Mouse (Mus musculus): ENCODE results near the gene Dnajc3. TPM values are rescaled to one million over a fixed set of nuclear protein-coding genes. Genes with fewer than 3 reads are reported as not detected.

Dnajc3 gene
- polyA plus RNA-seq, 1 experiment from 2014 or later: 47.0 TPM

DNA sequence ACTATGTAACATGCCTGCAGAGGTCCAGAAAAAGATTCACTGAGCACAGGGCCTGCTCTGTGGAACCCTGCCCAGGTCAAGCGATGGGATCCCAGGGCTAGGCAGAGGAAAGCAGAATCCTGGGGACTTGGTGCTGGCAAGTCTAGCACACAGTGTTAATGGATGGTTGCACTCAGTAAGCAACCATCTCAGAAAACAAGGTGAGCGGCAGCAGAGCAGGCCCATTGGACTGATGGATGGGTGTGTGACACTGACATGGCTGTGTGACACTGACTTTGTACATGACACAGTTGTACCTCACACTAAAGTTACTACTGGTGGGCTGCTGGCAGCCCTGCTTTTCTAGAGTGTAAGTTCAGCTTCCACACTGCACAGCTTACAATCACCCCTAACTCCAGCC, 71.8 kb downstream of the Dnajc3 start:
- H3K9me3 ChIP-seq (ENCODE audit: control insufficient read depth, low read length): no peaks in the 10 kb centered on the region
- H3K27ac ChIP-seq (ENCODE audit: low read length): no peak overlapping the region
- H3K9ac ChIP-seq (ENCODE audit: low read depth, low read length): no peak overlapping the region
- 0 out of 2 replicates have a peak, but pooled peaks cover 3% of the 10 kb centered on the region for H3K36me3 ChIP-seq (ENCODE audit: control insufficient read depth, insufficient read depth, low read length)
- no peak for ATAC-seq
- H3K4me3 ChIP-seq (ENCODE audit: low read length): no peak overlapping the region
- H3K4me1 ChIP-seq (ENCODE audit: control insufficient read depth, insufficient read depth, low read length): no peaks in the 10 kb centered on the region
- 95% methylated on average over 2 of the region's 2 CpGs for WGBS
- H3K27me3 ChIP-seq (replicated peaks; ENCODE audit: control insufficient read depth, insufficient read depth, low read length): no peaks in the 10 kb centered on the region
- H3K4me2 ChIP-seq (ENCODE audit: low read depth, low read length): no peak overlapping the region

DNA sequence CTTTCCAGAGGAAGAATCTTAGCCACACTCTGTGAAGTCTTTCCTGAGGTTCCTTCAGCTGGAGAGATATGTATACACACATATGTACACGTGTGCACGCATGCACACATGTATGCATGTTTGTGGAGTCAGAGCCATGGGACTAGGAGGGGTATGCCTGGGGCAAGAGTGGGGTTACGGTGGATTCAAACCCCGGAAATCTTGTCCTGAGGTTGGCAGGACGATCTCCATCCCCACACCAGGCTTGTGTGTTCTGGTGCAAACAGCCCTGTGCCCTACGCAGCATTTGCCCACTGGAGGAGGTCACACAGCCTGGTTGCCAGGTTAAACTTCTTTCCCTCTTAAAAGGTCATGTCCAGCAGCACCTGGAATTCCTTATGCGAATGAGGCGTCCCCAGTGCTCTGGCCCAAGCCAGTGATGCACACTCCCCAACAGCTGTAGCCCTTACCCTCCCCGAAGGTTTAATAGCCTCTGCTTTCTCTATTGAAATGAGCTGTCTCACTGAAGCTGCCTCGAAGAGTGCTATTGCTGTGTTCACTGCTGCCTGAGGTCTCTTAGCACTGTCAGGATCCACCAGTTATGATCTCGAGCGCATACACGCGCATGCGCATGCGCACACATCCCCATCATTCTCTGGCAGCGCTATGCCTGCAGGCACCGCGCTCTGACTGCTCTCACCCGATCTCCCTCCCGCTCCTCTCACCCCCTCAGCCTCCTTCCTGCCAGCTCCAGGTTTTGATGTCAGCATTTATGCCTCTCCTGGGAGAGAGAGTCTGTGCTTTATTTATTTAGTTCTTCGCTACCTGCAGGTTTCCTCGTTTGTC, 75.0 kb downstream of the Dnajc3 start:
- H3K4me2 ChIP-seq (ENCODE audit: low read depth, low read length): no peak overlapping the region

DNA sequence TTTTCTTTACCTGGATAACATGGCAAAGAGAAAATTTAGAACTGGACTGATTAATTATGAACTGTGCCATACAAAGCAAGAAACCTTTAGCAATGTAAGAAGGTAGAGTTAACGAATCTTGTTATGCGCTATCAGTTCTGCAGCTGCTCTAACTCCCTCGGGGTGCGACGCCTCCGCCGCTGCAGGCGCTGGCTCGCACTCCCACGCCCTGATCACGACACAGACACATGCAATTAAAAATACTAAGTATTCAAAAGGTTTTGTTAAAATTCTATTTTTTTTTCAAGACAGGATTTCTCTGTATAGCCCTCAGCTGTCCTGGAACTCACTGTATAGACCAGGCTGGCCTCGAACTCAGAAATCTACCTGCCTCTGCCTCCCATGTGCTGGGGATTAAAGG, 75.8 kb downstream of the Dnajc3 start:
- Histone ChIP-seq H3K9ac (ENCODE audit: low read depth, low read length) (no peak overlapping the region), H3K4me1 (ENCODE audit: control insufficient read depth, insufficient read depth, low read length) (no peaks in the 10 kb centered on the region), H3K4me3 (ENCODE audit: low read length) (no peak overlapping the region), H3K4me2 (ENCODE audit: low read depth, low read length) (no peak overlapping the region), H3K36me3 (ENCODE audit: control insufficient read depth, insufficient read depth, low read length) (0 out of 2 replicates have a peak, but pooled peaks cover 3% of the 10 kb centered on the region), H3K27ac (ENCODE audit: low read length) (no peak overlapping the region), H3K9me3 (ENCODE audit: control insufficient read depth, low read length) (no peaks in the 10 kb centered on the region), H3K27me3 (replicated peaks; ENCODE audit: control insufficient read depth, insufficient read depth, low read length) (no peaks in the 10 kb centered on the region)
- 77% methylated on average over 12 of the region's 12 CpGs for WGBS
- ATAC-seq: no peak

More for the DNA sequence above, 75.0 kb downstream of the Dnajc3 start:
- H3K9me3 ChIP-seq (ENCODE audit: control insufficient read depth, low read length): no peaks in the 10 kb centered on the region
- 65% methylated on average over 23 of the region's 23 CpGs for WGBS
- peak; percentile 43 for ATAC-seq
- no peak overlapping the region for H3K27ac ChIP-seq (ENCODE audit: low read length)
- no peaks in the 10 kb centered on the region for H3K4me1 ChIP-seq (ENCODE audit: control insufficient read depth, insufficient read depth, low read length)
- H3K9ac ChIP-seq (ENCODE audit: low read depth, low read length): 0 out of 2 replicates have a peak overlapping the region, but pooled peaks have one; percentile 11
- H3K27me3 ChIP-seq (replicated peaks; ENCODE audit: control insufficient read depth, insufficient read depth, low read length): no peaks in the 10 kb centered on the region
- no peak overlapping the region for H3K4me3 ChIP-seq (ENCODE audit: low read length)
- H3K36me3 ChIP-seq (ENCODE audit: control insufficient read depth, insufficient read depth, low read length): 0 out of 2 replicates have a peak, but pooled peaks cover 3% of the 10 kb centered on the region

DNA sequence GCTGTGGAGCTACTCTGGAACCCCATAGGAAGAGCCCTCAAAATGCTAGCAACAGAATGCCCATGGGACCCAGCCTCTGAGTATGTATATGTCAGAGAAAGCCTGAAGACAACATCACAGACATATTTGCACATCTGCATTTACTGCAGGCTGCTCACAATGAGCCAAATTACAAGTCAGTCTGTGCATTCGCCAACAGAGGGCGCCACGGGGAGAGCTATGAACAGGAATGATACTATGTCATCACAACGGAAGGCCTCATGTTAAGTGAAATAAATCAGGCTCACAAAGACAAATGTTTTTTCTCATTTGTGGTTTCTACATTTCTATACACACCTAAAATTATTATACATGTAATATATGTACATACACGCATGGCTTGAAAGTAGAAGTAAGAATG, 88.1 kb downstream of the Dnajc3 start:
- no peak for ATAC-seq
- 74% methylated on average over 5 of the region's 5 CpGs for WGBS
- H3K36me3 ChIP-seq (ENCODE audit: control insufficient read depth, insufficient read depth, low read length): no peaks in the 10 kb centered on the region

DNA sequence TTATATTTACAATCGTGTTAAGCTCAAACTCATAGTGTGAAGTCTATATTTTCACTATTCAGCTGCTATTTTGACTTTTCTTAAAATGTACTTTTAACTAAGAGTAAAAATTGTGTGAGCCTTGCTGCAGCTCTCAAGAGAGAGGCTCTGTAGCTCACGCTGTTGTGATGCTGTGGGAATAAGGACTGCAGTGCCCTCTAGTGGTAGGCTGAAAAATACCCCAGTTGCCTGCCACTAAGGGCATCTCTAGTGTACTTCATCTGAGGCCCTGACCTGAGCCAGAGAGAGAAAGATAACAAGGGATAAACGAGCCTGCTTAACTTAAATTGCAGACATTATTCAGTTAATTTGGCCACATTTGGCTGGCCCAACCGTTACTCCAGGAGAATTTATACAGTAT, 89.4 kb downstream of the Dnajc3 start:
- Histone ChIP-seq H3K9me3 (ENCODE audit: control insufficient read depth, low read length) (no peaks in the 10 kb centered on the region), H3K36me3 (ENCODE audit: control insufficient read depth, insufficient read depth, low read length) (no peaks in the 10 kb centered on the region), H3K4me2 (ENCODE audit: low read depth, low read length) (no peak overlapping the region), H3K4me3 (ENCODE audit: low read length) (no peak overlapping the region), H3K4me1 (ENCODE audit: control insufficient read depth, insufficient read depth, low read length) (no peaks in the 10 kb centered on the region), H3K27ac (ENCODE audit: low read length) (no peak overlapping the region), H3K27me3 (replicated peaks; ENCODE audit: control insufficient read depth, insufficient read depth, low read length) (no peaks in the 10 kb centered on the region), H3K9ac (ENCODE audit: low read depth, low read length) (no peak overlapping the region)
- peak; percentile 78 for ATAC-seq
- 43% methylated on average over 4 of the region's 4 CpGs for WGBS

More for the DNA sequence above, 88.1 kb downstream of the Dnajc3 start:
- Histone ChIP-seq H3K9ac (ENCODE audit: low read depth, low read length) (no peak overlapping the region), H3K9me3 (ENCODE audit: control insufficient read depth, low read length) (no peaks in the 10 kb centered on the region), H3K4me1 (ENCODE audit: control insufficient read depth, insufficient read depth, low read length) (no peaks in the 10 kb centered on the region), H3K27me3 (replicated peaks; ENCODE audit: control insufficient read depth, insufficient read depth, low read length) (no peaks in the 10 kb centered on the region), H3K27ac (ENCODE audit: low read length) (no peak overlapping the region), H3K4me2 (ENCODE audit: low read depth, low read length) (no peak overlapping the region), H3K4me3 (ENCODE audit: low read length) (no peak overlapping the region)

DNA sequence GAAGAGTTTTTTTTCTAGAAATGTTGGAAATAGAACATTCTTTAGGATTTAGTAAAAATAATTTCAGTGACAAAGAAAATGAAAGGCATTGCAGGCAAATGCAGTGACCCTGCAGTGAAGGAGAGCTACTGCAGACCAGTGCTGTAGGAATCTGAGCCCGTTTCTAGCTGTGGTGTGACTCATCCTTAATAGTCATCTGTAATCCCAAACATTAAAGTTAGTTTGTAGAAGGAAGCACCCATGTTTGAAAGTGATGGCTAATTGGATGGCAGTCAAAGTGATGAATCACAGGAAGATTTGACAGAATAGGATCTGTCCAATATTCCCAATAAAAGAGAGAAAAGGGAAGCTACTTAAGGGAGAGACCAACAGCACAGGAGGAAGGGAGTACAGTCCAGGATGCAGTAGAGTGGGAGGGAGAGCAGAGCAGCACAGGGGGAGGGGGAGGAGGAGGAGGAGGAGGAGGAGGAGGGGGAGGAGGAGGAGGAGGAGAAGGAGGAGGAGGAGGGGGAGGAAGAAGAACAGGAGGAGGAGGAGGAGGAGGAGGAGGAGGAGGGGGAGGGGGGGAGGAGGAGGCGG, 90.0 kb downstream of the Dnajc3 start:
- Histone ChIP-seq H3K27me3 (replicated peaks; ENCODE audit: control insufficient read depth, insufficient read depth, low read length) (no peaks in the 10 kb centered on the region), H3K9ac (ENCODE audit: low read depth, low read length) (no peak overlapping the region), H3K36me3 (ENCODE audit: control insufficient read depth, insufficient read depth, low read length) (no peaks in the 10 kb centered on the region), H3K4me1 (ENCODE audit: control insufficient read depth, insufficient read depth, low read length) (no peaks in the 10 kb centered on the region), H3K4me2 (ENCODE audit: low read depth, low read length) (no peak overlapping the region), H3K9me3 (ENCODE audit: control insufficient read depth, low read length) (no peaks in the 10 kb centered on the region), H3K4me3 (ENCODE audit: low read length) (no peak overlapping the region), H3K27ac (ENCODE audit: low read length) (no peak overlapping the region)
- WGBS: 72% methylated on average over 2 of the region's 2 CpGs
- ATAC-seq: no peak

Other genes starting within 250 kb of the Dnajc3 start
- gene Abcc4, start 231.8 kb upstream of the Dnajc3 start, polyA plus RNA-seq (2015; fragmentation: Nextera tagmentation; extraction: Ambion mirVana): 1.8 and 2.0 TPM in 2 replicates
- 21.1 and 23.1 TPM in 2 replicates for gene Cldn10, start 150.1 kb upstream of the Dnajc3 start, polyA plus RNA-seq (2015; fragmentation: Nextera tagmentation; extraction: Ambion mirVana)
- 5.9 and 6.8 TPM in 2 replicates for gene Dzip1, start 12.5 kb upstream of the Dnajc3 start, polyA plus RNA-seq (2015; fragmentation: Nextera tagmentation; extraction: Ambion mirVana)
- 5.2 and 6.1 TPM in 2 replicates for gene Uggt2, start 161.5 kb downstream of the Dnajc3 start, polyA plus RNA-seq (2015; fragmentation: Nextera tagmentation; extraction: Ambion mirVana)
- not detected in 2 replicates for gene Hs6st3, start 200.4 kb downstream of the Dnajc3 start, polyA plus RNA-seq (2015; fragmentation: Nextera tagmentation; extraction: Ambion mirVana)